In genomic region chr3:95994381-95994846, GRCm38 (mm10) we compare ENCODE assay signal across 9 mouse cellular contexts. TPM values are rescaled to one million over a fixed set of nuclear protein-coding genes. Genes with fewer than 3 reads are reported as not detected.
DNase-seq lines count a peak whose midpoint lies in the region; ATAC-seq and TF ChIP-seq lines count a peak whose summit lies in the region.
"Had no signal": no experiment of that assay in that cellular context is flagged by ENCODE, and none has a peak within 500 bp of the region (broad histone marks: within the 10 kb centered on the region; RNA-seq: fewer than 3 reads in every experiment).

No protein-coding gene starts in this region.

- H3K4me2 ChIP-seq in liver, embryonic 14.5 days (ENCODE audit: low read depth): peak overlapping the region; percentile 84
- H3K4me2 ChIP-seq in neural tube, embryonic 15.5 days: peak overlapping the region; percentile 77

- no peak for TF ChIP-seq EP300 in liver, embryonic 14.5 days (IDR thresholded peaks at IDR 0.05; ENCODE audit: low read depth)

- intact Hi-C loops in heart, postnatal 10 days (cut with DNase I): no loop called here

- no peak for ATAC-seq in liver, embryonic 14.5 days (ENCODE audit: insufficient read depth)
- no peak for ATAC-seq in neural tube, embryonic 15.5 days (ENCODE audit: low FRiP score)

- peaks cover 31% of the 10 kb centered on the region for H3K27me3 ChIP-seq in liver, embryonic 14.5 days (ENCODE audit: control insufficient read depth, insufficient read depth, low read length)
- H3K27me3 ChIP-seq in neural tube, embryonic 15.5 days (replicated peaks): no peaks in the 10 kb centered on the region

- H3K4me1 ChIP-seq in liver, embryonic 14.5 days (replicated peaks; ENCODE audit: control insufficient read depth in 2 of 2, insufficient read depth in 2 of 2, low read length in 1 of 2): peaks cover 13 to 28% of the 10 kb centered on the region in 2 experiments
- peaks cover 43% of the 10 kb centered on the region for H3K4me1 ChIP-seq in neural tube, embryonic 15.5 days

- peak overlapping the region; percentile 35 to 61; a peak in 3 of 4 replicates for H3K4me3 ChIP-seq in liver, embryonic 14.5 days (ENCODE audit: insufficient read depth in 1 of 2, low read depth in 2 of 2, low read length in 2 of 2)
- H3K4me3 ChIP-seq in neural tube, embryonic 15.5 days (replicated peaks): peak overlapping the region; percentile 80

- no peak overlapping the region for H3K9ac ChIP-seq in liver, embryonic 14.5 days (replicated peaks)
- peak overlapping the region; percentile 96 for H3K9ac ChIP-seq in neural tube, embryonic 15.5 days (replicated peaks)

- no peak for TF ChIP-seq POLR2A in brain, embryonic 14.5 days (IDR thresholded peaks at IDR 0.05; ENCODE audit: borderline replicate concordance, extremely low read depth, insufficient read depth, insufficient read length, poor library complexity, severe bottlenecking)

- no peak overlapping the region for H3K27ac ChIP-seq in liver, embryonic 14.5 days
- peak overlapping the region; percentile 98 for H3K27ac ChIP-seq in neural tube, embryonic 15.5 days (replicated peaks)

- H3K36me3 ChIP-seq in liver, embryonic 14.5 days (replicated peaks; ENCODE audit: control insufficient read depth, insufficient read depth, low read depth): no peaks in the 10 kb centered on the region
- H3K36me3 ChIP-seq in neural tube, embryonic 15.5 days: peaks cover 33% of the 10 kb centered on the region

- 21% methylated on average over 6 of the region's 6 CpGs for WGBS in liver, embryonic 14.5 days (ENCODE audit: insufficient replicate concordance)
- 5% methylated on average over 6 of the region's 6 CpGs for WGBS in neural tube, embryonic 15.5 days

- H3K9me3 ChIP-seq in liver, embryonic 14.5 days (ENCODE audit: control insufficient read depth, low read length): no peaks in the 10 kb centered on the region
- no peaks in the 10 kb centered on the region for H3K9me3 ChIP-seq in neural tube, embryonic 15.5 days (replicated peaks)
- H3K9me3 ChIP-seq: G1E had no signal

- TF ChIP-seq CTCF in brain, embryonic 14.5 days (IDR thresholded peaks at IDR 0.05; ENCODE audit: borderline replicate concordance, extremely low read depth, insufficient read depth, insufficient read length): no peak
- TF ChIP-seq CTCF in liver, embryonic 14.5 days (IDR thresholded peaks at IDR 0.05; ENCODE audit: low read depth): no peak

- DNase-seq in kidney, adult 11 months: peak; percentile 13
- no peak for DNase-seq in kidney, postnatal 10 days
- DNase-seq in brain, embryonic 14.5 days (ENCODE audit: low read depth): peak; percentile 43
- peak; percentile 60 to 64 for DNase-seq in heart, postnatal 10 days
- no peak for DNase-seq in liver, embryonic 14.5 days (ENCODE audit: low read depth in 3 of 3, low spot score in 3 of 3)
- no peak for DNase-seq in right cerebral cortex, postnatal 25 days
- DNase-seq in right cerebral cortex, postnatal 14 days: no peak

RNA-seq across cellular contexts. Expression of gene Plekho1, which starts 1.4 kb away (rescaled TPM):
- 180 and 199 TPM in 2 replicates for polyA plus RNA-seq in brain, embryonic 14.5 days (2012; rRNA removed)
- 100 to 1,000 TPM; 111 to 118 TPM for total RNA-seq in heart, postnatal 10 days (2021)
- 6.1 and 9.0 TPM in 2 replicates for polyA plus RNA-seq in liver, embryonic 14.5 days (2012; rRNA removed)
- polyA plus RNA-seq in liver, embryonic 14.5 days (2014; fragmentation: Nextera tagmentation; extraction: Ambion mirVana): 3.6 and 5.4 TPM in 2 replicates
- 46.7 and 48.6 TPM in 2 replicates for polyA plus RNA-seq in neural tube, embryonic 15.5 days (2015; fragmentation: Nextera tagmentation; extraction: Ambion mirVana)

Comparison
In these comparisons a context has a peak if more than half of its experiments do, and no peak if none do; other contexts are left out.
1. DNase-seq: peak in kidney, adult 11 months (single experiment), brain, embryonic 14.5 days (single experiment) and heart, postnatal 10 days (2 of 2); none in kidney, postnatal 10 days (single experiment), liver, embryonic 14.5 days (0 of 3), right cerebral cortex, postnatal 25 days (single experiment) and right cerebral cortex, postnatal 14 days (single experiment).